Mouse (Mus musculus): ENCODE data around the gene Btbd16. TPM values are rescaled to one million over a fixed set of nuclear protein-coding genes. Genes with fewer than 3 reads are reported as not detected.

The Btbd16 gene
- total and polyA plus RNA-seq, 3 experiments: 0.05 TPM; not detected in 2

DNA sequence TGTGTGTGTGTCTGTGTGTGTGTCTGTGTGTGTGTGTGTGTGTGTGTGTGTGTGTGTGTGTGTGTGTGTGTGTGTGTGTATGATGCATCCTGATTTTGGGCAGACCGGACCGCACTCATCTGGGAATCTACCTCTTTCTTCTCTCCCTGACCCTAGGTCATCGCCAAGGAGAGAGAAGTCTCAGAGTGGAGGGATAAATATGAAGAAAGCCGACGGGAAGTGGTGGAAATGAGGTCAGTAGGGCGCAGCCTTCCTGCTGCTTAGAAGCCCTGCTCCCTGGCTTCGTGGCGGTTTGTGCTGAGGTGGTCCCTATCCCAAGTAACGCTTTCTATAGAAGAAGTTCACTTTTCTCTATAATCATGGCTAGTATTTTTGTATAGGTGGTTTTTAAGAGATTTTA is 22.2 kb upstream of the Btbd16 start:
- Histone ChIP-seq H3K9me3 (replicated peaks) (peaks cover 84% of the 10 kb centered on the region), H3K4me3 (ENCODE audit: low read depth, low read length) (no peak overlapping the region), H3K27me3 (ENCODE audit: insufficient read depth, low read length) (no peaks in the 10 kb centered on the region), H3K4me1 (ENCODE audit: insufficient read depth, low read depth, low read length) (no peaks in the 10 kb centered on the region), H3K36me3 (replicated peaks) (no peaks in the 10 kb centered on the region)
- DNase-seq (ENCODE audit: low spot score): no peak
- ATAC-seq (ENCODE audit: extremely low read depth, insufficient number of reproducible peaks, low FRiP score, poor library complexity, severe bottlenecking): no peak
- TF ChIP-seq POLR2AphosphoS5 (IDR thresholded peaks at IDR 0.05; ENCODE audit: insufficient replicate concordance, low read depth, low read length): no peak
- no peak for TF ChIP-seq GATA2 (IDR thresholded peaks at IDR 0.05; ENCODE audit: borderline replicate concordance, low read depth, low read length)
- TF ChIP-seq GATA1 (IDR thresholded peaks at IDR 0.05; ENCODE audit: borderline replicate concordance, low read length): no peak
- no peak for TF ChIP-seq CTCF (IDR thresholded peaks at IDR 0.05; ENCODE audit: low read depth, low read length)
- TF ChIP-seq TAL1 (conservative IDR thresholded peaks at IDR 0.05; ENCODE audit: low read depth, low read length): no peak

DNA sequence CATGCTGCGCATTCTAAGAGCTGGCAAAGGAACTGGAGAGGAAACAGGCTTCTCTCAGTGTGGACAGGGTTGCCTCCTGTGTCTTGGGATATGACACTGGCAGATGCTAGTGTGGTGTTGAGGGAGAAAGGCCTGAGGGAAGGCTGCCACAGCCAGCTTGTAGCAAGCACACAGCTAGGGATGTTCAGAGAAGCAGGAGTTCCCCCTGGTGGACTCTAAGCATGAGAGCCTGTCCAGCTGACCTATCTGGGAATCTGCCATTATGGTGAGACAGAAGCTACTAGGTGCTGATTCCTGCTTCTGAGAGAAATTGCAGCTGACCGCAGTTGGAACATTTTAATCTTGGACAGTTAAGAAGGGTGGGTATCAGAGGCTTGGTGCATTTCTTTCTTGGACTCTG is 19.1 kb upstream of the Btbd16 start:
- TF ChIP-seq POLR2AphosphoS5 (IDR thresholded peaks at IDR 0.05; ENCODE audit: insufficient replicate concordance, low read depth, low read length): no peak
- no peak for TF ChIP-seq TAL1 (conservative IDR thresholded peaks at IDR 0.05; ENCODE audit: low read depth, low read length)
- no peak for TF ChIP-seq CTCF (IDR thresholded peaks at IDR 0.05; ENCODE audit: low read depth, low read length)
- TF ChIP-seq GATA1 (IDR thresholded peaks at IDR 0.05; ENCODE audit: borderline replicate concordance, low read length): no peak
- TF ChIP-seq GATA2 (IDR thresholded peaks at IDR 0.05; ENCODE audit: borderline replicate concordance, low read depth, low read length): no peak
- no peak for DNase-seq (ENCODE audit: low spot score)
- no peak for ATAC-seq (ENCODE audit: extremely low read depth, insufficient number of reproducible peaks, low FRiP score, poor library complexity, severe bottlenecking)
- H3K4me1 ChIP-seq (ENCODE audit: insufficient read depth, low read depth, low read length): no peaks in the 10 kb centered on the region
- no peak overlapping the region for H3K4me3 ChIP-seq (ENCODE audit: low read depth, low read length)
- H3K27me3 ChIP-seq (ENCODE audit: insufficient read depth, low read length): no peaks in the 10 kb centered on the region
- H3K9me3 ChIP-seq (replicated peaks): peaks cover 91% of the 10 kb centered on the region
- no peaks in the 10 kb centered on the region for H3K36me3 ChIP-seq (replicated peaks)

DNA sequence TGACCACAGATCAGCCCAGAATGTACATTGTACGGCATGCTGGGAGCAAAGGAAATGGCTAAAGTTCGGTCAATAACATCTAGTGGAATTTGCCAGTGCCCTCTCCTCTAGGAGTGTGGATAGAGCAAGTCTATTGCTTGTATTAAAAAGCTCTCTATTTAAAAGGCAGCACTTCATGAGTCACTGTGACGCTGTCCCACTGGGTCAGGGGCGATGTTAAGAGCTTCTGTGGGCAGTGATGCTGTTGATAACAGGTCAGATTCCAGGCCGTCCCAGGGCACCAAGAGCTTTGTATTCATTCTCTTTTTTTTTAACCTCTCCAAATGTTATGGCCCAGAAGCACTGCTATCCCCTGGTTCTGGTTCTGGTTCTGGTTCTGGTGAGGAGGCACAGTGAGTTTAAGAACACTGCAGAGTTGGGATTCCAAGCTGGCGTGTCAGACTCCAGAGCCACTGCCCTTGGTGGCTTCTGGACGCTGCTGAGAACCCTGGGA is 17.5 kb upstream of the Btbd16 start:
- Histone ChIP-seq H3K4me1 (ENCODE audit: insufficient read depth, low read depth, low read length) (no peaks in the 10 kb centered on the region), H3K27me3 (ENCODE audit: insufficient read depth, low read length) (no peaks in the 10 kb centered on the region), H3K4me3 (ENCODE audit: low read depth, low read length) (no peak overlapping the region), H3K9me3 (replicated peaks) (peaks cover 88% of the 10 kb centered on the region), H3K36me3 (replicated peaks) (no peaks in the 10 kb centered on the region)
- DNase-seq (ENCODE audit: low spot score): no peak
- TF ChIP-seq TAL1 (conservative IDR thresholded peaks at IDR 0.05; ENCODE audit: low read depth, low read length) (no peak), GATA1 (IDR thresholded peaks at IDR 0.05; ENCODE audit: borderline replicate concordance, low read length) (no peak), GATA2 (IDR thresholded peaks at IDR 0.05; ENCODE audit: borderline replicate concordance, low read depth, low read length) (no peak), CTCF (IDR thresholded peaks at IDR 0.05; ENCODE audit: low read depth, low read length) (no peak), POLR2AphosphoS5 (IDR thresholded peaks at IDR 0.05; ENCODE audit: insufficient replicate concordance, low read depth, low read length) (no peak)
- ATAC-seq (ENCODE audit: extremely low read depth, insufficient number of reproducible peaks, low FRiP score, poor library complexity, severe bottlenecking): no peak

DNA sequence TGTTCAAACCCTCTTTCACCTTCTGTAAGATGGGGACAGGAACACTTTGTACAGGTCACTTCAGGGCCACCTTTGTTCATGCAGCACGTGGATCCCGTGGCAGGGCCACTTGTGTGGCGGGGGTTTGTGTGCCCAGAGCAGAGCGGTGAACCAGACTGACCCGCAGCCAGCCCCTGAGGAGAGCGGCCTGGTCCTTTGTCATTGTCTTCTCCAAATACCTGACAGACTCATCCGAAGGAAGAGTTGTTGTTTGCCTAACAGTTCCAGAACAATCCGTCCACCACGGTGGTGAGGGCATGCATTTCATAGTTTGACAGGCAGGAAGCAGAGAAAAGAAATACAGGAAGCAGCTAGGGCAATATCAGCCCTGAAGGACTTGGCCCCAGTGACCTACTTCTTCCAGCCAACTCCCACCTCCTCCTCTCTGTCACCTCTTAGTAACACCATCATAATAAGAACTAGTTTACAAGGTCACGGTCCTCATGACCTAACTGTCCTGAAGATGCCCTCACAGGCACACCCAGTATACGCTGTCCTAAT is 16.5 kb upstream of the Btbd16 start:
- no peaks in the 10 kb centered on the region for H3K27me3 ChIP-seq (ENCODE audit: insufficient read depth, low read length)
- no peaks in the 10 kb centered on the region for H3K4me1 ChIP-seq (ENCODE audit: insufficient read depth, low read depth, low read length)
- no peak overlapping the region for H3K4me3 ChIP-seq (ENCODE audit: low read depth, low read length)
- no peaks in the 10 kb centered on the region for H3K36me3 ChIP-seq (replicated peaks)
- DNase-seq (ENCODE audit: low spot score) (no peak), ATAC-seq (ENCODE audit: extremely low read depth, insufficient number of reproducible peaks, low FRiP score, poor library complexity, severe bottlenecking) (no peak)
- TF ChIP-seq GATA1 (IDR thresholded peaks at IDR 0.05; ENCODE audit: borderline replicate concordance, low read length): no peak
- H3K9me3 ChIP-seq (replicated peaks): peaks cover 92% of the 10 kb centered on the region

DNA sequence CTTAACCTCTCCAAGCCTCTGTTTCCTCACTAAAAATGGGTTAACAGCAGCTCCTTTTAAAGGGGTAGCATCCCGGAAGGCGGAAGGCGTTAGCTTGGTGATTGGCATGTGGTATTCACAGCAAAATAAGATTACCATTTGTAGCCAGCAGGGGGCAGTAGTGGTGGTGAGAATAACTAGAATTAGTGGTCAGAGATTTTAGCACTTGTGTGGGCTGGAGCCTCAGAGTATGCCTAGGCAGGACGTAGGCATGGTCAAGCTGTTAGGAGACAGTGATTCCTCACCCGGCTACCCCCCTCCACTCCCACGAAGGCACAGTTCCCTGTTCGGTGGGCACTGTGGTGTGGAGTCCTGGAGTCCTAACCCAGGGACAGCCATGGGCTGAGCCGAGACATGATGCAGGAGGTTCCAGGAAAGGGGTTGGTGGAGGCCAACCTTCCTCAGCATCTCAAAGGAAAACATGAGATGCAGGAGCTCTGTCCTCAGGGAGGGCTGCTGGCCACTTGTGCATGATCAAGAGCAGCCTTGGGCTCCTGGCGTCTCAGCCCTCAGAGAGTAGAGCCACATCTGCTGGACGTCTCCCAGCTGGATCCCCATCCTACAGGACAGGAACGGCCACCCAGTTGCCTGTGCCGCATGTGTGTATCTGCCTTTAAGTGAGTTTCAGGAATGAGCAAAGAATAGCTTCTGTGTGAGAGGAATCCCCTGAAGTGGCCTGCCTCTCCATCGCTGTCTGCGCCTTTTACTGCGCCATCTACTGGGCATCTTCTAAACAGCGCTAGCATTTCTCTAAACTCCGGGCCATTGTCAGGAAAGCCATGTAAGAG is 11.6 kb upstream of the Btbd16 start:
- no peaks in the 10 kb centered on the region for H3K4me1 ChIP-seq (ENCODE audit: insufficient read depth, low read depth, low read length)
- no peaks in the 10 kb centered on the region for H3K27me3 ChIP-seq (ENCODE audit: insufficient read depth, low read length)
- H3K9me3 ChIP-seq (replicated peaks): peaks cover 81% of the 10 kb centered on the region
- no peaks in the 10 kb centered on the region for H3K36me3 ChIP-seq (replicated peaks)
- ATAC-seq (ENCODE audit: extremely low read depth, insufficient number of reproducible peaks, low FRiP score, poor library complexity, severe bottlenecking) (no peak), DNase-seq (ENCODE audit: low spot score) (no peak)
- TF ChIP-seq TAL1 (conservative IDR thresholded peaks at IDR 0.05; ENCODE audit: low read depth, low read length) (no peak), POLR2AphosphoS5 (IDR thresholded peaks at IDR 0.05; ENCODE audit: insufficient replicate concordance, low read depth, low read length) (no peak), GATA2 (IDR thresholded peaks at IDR 0.05; ENCODE audit: borderline replicate concordance, low read depth, low read length) (no peak)
- H3K4me3 ChIP-seq (ENCODE audit: low read depth, low read length): no peak overlapping the region

DNA sequence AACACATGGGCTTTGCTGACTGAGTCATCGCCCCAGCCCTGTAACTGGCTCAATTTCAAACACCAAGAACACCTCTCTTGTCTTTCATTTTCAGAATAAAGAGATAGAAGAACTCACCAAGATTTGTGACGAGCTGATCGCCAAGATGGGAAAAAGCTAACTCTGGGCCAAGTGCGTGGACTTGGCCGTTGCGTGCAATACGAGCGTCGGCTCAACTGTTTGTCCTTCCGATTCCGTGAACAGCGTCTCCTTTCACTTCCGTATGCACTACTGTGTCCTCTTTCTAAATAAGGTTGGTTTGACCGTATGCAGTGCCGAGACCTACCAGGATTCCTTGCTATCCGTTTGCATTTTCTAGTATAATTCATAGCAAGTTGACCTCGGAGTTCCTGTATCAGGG is 9.7 kb upstream of the Btbd16 start:
- Histone ChIP-seq H3K27me3 (ENCODE audit: insufficient read depth, low read length) (no peaks in the 10 kb centered on the region), H3K9me3 (replicated peaks) (peaks cover 75% of the 10 kb centered on the region), H3K4me3 (ENCODE audit: low read depth, low read length) (no peak overlapping the region), H3K36me3 (replicated peaks) (no peaks in the 10 kb centered on the region), H3K4me1 (ENCODE audit: insufficient read depth, low read depth, low read length) (no peaks in the 10 kb centered on the region)
- DNase-seq (ENCODE audit: low spot score): no peak
- no peak for ATAC-seq (ENCODE audit: extremely low read depth, insufficient number of reproducible peaks, low FRiP score, poor library complexity, severe bottlenecking)
- no peak for TF ChIP-seq TAL1 (conservative IDR thresholded peaks at IDR 0.05; ENCODE audit: low read depth, low read length)
- no peak for TF ChIP-seq POLR2AphosphoS5 (IDR thresholded peaks at IDR 0.05; ENCODE audit: insufficient replicate concordance, low read depth, low read length)
- no peak for TF ChIP-seq GATA1 (IDR thresholded peaks at IDR 0.05; ENCODE audit: borderline replicate concordance, low read length)
- no peak for TF ChIP-seq GATA2 (IDR thresholded peaks at IDR 0.05; ENCODE audit: borderline replicate concordance, low read depth, low read length)
- no peak for TF ChIP-seq CTCF (IDR thresholded peaks at IDR 0.05; ENCODE audit: low read depth, low read length)
